Mouse (Mus musculus) MEL (cell line): ENCODE results near the gene Lcmt1. TPM values are rescaled to one million over a fixed set of nuclear protein-coding genes. Genes with fewer than 3 reads are reported as not detected.

Experiments used
- DNase-seq: peaks from one replicate; pipeline ENCODE4 v3.0.0; 2011; ENCODE audit warnings: low read depth, low spot score
- H3K27ac ChIP-seq: 2 replicates; pipeline ENCODE4 v1.5.1; 2012; ENCODE audit warnings: low read depth, mild to moderate bottlenecking, control low read depth, low read length, moderate library complexity; ENCODE audit not compliant: control insufficient read depth
- H3K27me3 ChIP-seq, 2 experiments: fragments of 150-350 bp in 1 of 2; sonication (generic) in 1 of 2; 2 replicates each; pipeline ENCODE4 v1.6.1; 2012; ENCODE audit warnings: low read length in 2 of 2, mild to moderate bottlenecking in 2 of 2, improper control_type of control experiment in 1 of 2, moderate library complexity in 1 of 2; ENCODE audit not compliant: insufficient read depth in 2 of 2, control insufficient read depth in 1 of 2
- H3K36me3 ChIP-seq, 2 experiments: 2 replicates each; pipeline ENCODE4 v1.6.1; 2012 to 2014; ENCODE audit warnings: low read length in 2 of 2, improper control_type of control experiment in 1 of 2, inconsistent platforms in 1 of 2, mild to moderate bottlenecking in 1 of 2; ENCODE audit not compliant: insufficient read depth in 2 of 2, control insufficient read depth in 1 of 2
- H3K4me1 ChIP-seq, 2 experiments: fragments of 150-350 bp in 1 of 2; sonication (generic) in 1 of 2; 2 replicates each; pipeline ENCODE4 v1.6.1; 2012; ENCODE audit warnings: low read length in 2 of 2, improper control_type of control experiment in 1 of 2, mild to moderate bottlenecking in 1 of 2; ENCODE audit not compliant: insufficient read depth in 2 of 2, control insufficient read depth in 1 of 2
- H3K4me3 ChIP-seq, 2 experiments: fragments of 150-350 bp in 1 of 2; sonication (generic) in 1 of 2; 2 replicates each; pipeline ENCODE4 v1.5.1; 2012; ENCODE audit warnings: low read depth in 2 of 2, low read length in 2 of 2, mild to moderate bottlenecking in 2 of 2, moderate library complexity in 2 of 2, control low read depth in 1 of 2, improper control_type of control experiment in 1 of 2; ENCODE audit not compliant: control insufficient read depth in 1 of 2, insufficient read depth in 1 of 2
- H3K79me2 ChIP-seq: 2 replicates; pipeline ENCODE4 v1.6.1; 2012; ENCODE audit warnings: mild to moderate bottlenecking, low read length, moderate library complexity; ENCODE audit not compliant: control insufficient read depth, poor library complexity, insufficient read depth
- H3K9ac ChIP-seq: 2 replicates; pipeline ENCODE4 v1.6.1; 2012; ENCODE audit warnings: low read depth, mild to moderate bottlenecking, control low read depth, low read length, moderate library complexity; ENCODE audit not compliant: control insufficient read depth, poor library complexity, severe bottlenecking
- H3K9me3 ChIP-seq: fragments of 150-350 bp; sonication (generic); replicated peaks from 2 replicates; pipeline ENCODE4 v1.6.1; 2012; ENCODE audit warnings: mild to moderate bottlenecking, low read length, improper control_type of control experiment, moderate library complexity; ENCODE audit not compliant: insufficient read depth
- CHD1 ChIP-seq: IDR thresholded peaks from 2 replicates; pipeline ENCODE4 v1.6.1; 2012; ENCODE audit warnings: low read depth, mild to moderate bottlenecking, inconsistent platforms, low read length, improper control_type of control experiment
- CHD2 ChIP-seq: IDR thresholded peaks from 2 replicates; pipeline ENCODE4 v1.6.1; 2011; ENCODE audit warnings: low read length, improper control_type of control experiment
- ELF1 ChIP-seq: IDR thresholded peaks from 2 replicates; pipeline ENCODE4 v1.6.1; 2014; ENCODE audit warnings: low read depth, mild to moderate bottlenecking, inconsistent platforms, low read length, improper control_type of control experiment, moderate library complexity
- ETS1 ChIP-seq: IDR thresholded peaks from 2 replicates; pipeline ENCODE4 v1.6.1; 2012; ENCODE audit warnings: low read depth, mild to moderate bottlenecking, inconsistent platforms, low read length, improper control_type of control experiment, moderate library complexity
- HCFC1 ChIP-seq: IDR thresholded peaks from 2 replicates; pipeline ENCODE4 v1.6.1; 2012; ENCODE audit warnings: low read depth, mild to moderate bottlenecking, inconsistent platforms, low read length, improper control_type of control experiment, moderate library complexity
- MAX ChIP-seq: IDR thresholded peaks from 2 replicates; pipeline ENCODE4 v1.6.1; 2011; ENCODE audit warnings: low read length, improper control_type of control experiment
- MEF2A ChIP-seq: IDR thresholded peaks from 2 replicates; pipeline ENCODE4 v1.6.1; 2014; ENCODE audit warnings: low read depth, mild to moderate bottlenecking, inconsistent platforms, low read length, improper control_type of control experiment; ENCODE audit not compliant: poor library complexity, insufficient replicate concordance, severe bottlenecking; ENCODE audit errors: extremely low read depth
- MYB ChIP-seq: IDR thresholded peaks from 2 replicates; pipeline ENCODE4 v1.6.1; 2011; ENCODE audit warnings: mild to moderate bottlenecking, low read depth, low read length, improper control_type of control experiment
- MYC ChIP-seq: IDR thresholded peaks from 2 replicates; pipeline ENCODE4 v1.6.1; 2011; ENCODE audit warnings: low read depth, mild to moderate bottlenecking, low read length, improper control_type of control experiment, moderate library complexity
- RAD21 ChIP-seq: IDR thresholded peaks from 2 replicates; pipeline ENCODE4 v1.6.1; 2011; ENCODE audit warnings: mild to moderate bottlenecking, low read depth, low read length, improper control_type of control experiment
- TBP ChIP-seq: IDR thresholded peaks from 2 replicates; pipeline ENCODE4 v1.8.0; 2011; ENCODE audit warnings: low read depth, low read length, improper control_type of control experiment
- TCF12 ChIP-seq: IDR thresholded peaks from 2 replicates; pipeline ENCODE4 v1.6.1; 2014; ENCODE audit warnings: low read depth, mild to moderate bottlenecking, inconsistent platforms, low read length, improper control_type of control experiment, moderate library complexity
- USF1 ChIP-seq: IDR thresholded peaks from 2 replicates; pipeline ENCODE4 v1.6.1; 2014; ENCODE audit warnings: low read depth, mild to moderate bottlenecking, inconsistent platforms, low read length, improper control_type of control experiment, moderate library complexity
- ZMIZ1 ChIP-seq: IDR thresholded peaks from 2 replicates; pipeline ENCODE4 v1.6.1; 2012; ENCODE audit warnings: low read depth, mild to moderate bottlenecking, inconsistent platforms, low read length, improper control_type of control experiment, moderate library complexity
- polyA plus RNA-seq, 2 experiments: library from polyadenylated mRNA; stranded (reverse) in 1 of 2; unstranded in 1 of 2; fragments of >175 nt in 1 of 2; fragments of >200 nt in 1 of 2; gene quantifications; 2 replicates each; pipeline versions ENCODE4 v1.2.1 to v1.2.4; 2012; ENCODE audit warnings: low replicate concordance in 2 of 2, low read depth in 1 of 2; ENCODE audit not compliant: insufficient read length in 2 of 2, insufficient read depth in 1 of 2, missing spikeins in 1 of 2
- total RNA-seq: library from RNA; depleted of rRNA; stranded (reverse); fragments of 300-350 nt; gene quantifications from 2 replicates; pipeline ENCODE4 v1.2.3, GENCODE M21; 2012

The Lcmt1 gene
- total and polyA plus RNA-seq, 3 experiments = 44.4 to 51.7 TPM; not detected in 1

- TF ChIP-seq MEF2A (no peak), ZMIZ1 (no peak), CHD2 (no peak)
- TF ChIP-seq, all 39 proteins: peak for 0
- H3K9me3 ChIP-seq = no peaks in the 10 kb centered on the region
- no peak overlapping the region for H3K27ac ChIP-seq
- H3K79me2 ChIP-seq = peaks cover 3% of the 10 kb centered on the region; the same call in 1 of the 2 replicates
- no peak for DNase-seq
- H3K27me3 ChIP-seq = no peaks in the 10 kb centered on the region
- H3K4me3 ChIP-seq = no peak overlapping the region
- H3K36me3 ChIP-seq = peaks cover 0 to 13% of the 10 kb centered on the region in 2 experiments; a peak in 3 of 4 replicates
- H3K4me1 ChIP-seq = peaks cover 6 to 15% of the 10 kb centered on the region in 2 experiments
- no peak overlapping the region for H3K9ac ChIP-seq
Observed at GRCm38 (mm10) chr7:123353879-123354278, 15.7 kb upstream of the Lcmt1 start.

GRCm38 (mm10) chr7:123354392-123354791 is 15.2 kb upstream of the Lcmt1 start:
- Histone ChIP-seq H3K79me2 (peaks cover 3% of the 10 kb centered on the region; the same call in 1 of the 2 replicates), H3K36me3 (peaks cover 0 to 13% of the 10 kb centered on the region in 2 experiments; a peak in 3 of 4 replicates), H3K4me3 (no peak overlapping the region), H3K27me3 (no peaks in the 10 kb centered on the region)
- DNase-seq = no peak
- TF ChIP-seq CHD2 (no peak), CHD1 (no peak), MYC (no peak), USF1 (no peak), MYB (no peak), HCFC1 (no peak), TBP (no peak), RAD21 (no peak), ETS1 (no peak), ELF1 (no peak)
- TF ChIP-seq, all 39 proteins: peak for 0
- Histone ChIP-seq H3K4me1 (peaks cover 6 to 15% of the 10 kb centered on the region in 2 experiments), H3K27ac (no peak overlapping the region), H3K9ac (no peak overlapping the region), H3K9me3 (no peaks in the 10 kb centered on the region)

- peaks cover 6 to 15% of the 10 kb centered on the region in 2 experiments for H3K4me1 ChIP-seq
- DNase-seq = no peak
- H3K27ac ChIP-seq = no peak overlapping the region
- H3K9ac ChIP-seq = no peak overlapping the region
- peaks cover 3% of the 10 kb centered on the region; the same call in 1 of the 2 replicates for H3K79me2 ChIP-seq
- peaks cover 0 to 13% of the 10 kb centered on the region in 2 experiments; a peak in 3 of 4 replicates for H3K36me3 ChIP-seq
- H3K4me3 ChIP-seq = no peak overlapping the region
- TF ChIP-seq MAX = no peak
- 0 out of 2 replicates have a peak, but pooled peaks have one; percentile 11 for TF ChIP-seq TCF12
- no peaks in the 10 kb centered on the region for H3K27me3 ChIP-seq
- no peaks in the 10 kb centered on the region for H3K9me3 ChIP-seq
Observed at GRCm38 (mm10) chr7:123354851-123355250, 14.7 kb upstream of the Lcmt1 start.
